Mouse (Mus musculus) limb, embryonic 11.5 days (tissue): ENCODE results near the gene Ehbp1. TPM values are rescaled to one million over a fixed set of nuclear protein-coding genes. Genes with fewer than 3 reads are reported as not detected.

Experiments
- ATAC-seq: fragments of 200-750 bp; cut with Nextera tagmentation; 2 replicates; pipeline ENCODE4 v1.8.0; 2017; ENCODE audit warnings: low read depth; ENCODE audit not compliant: insufficient number of reproducible peaks, low FRiP score, low TSS enrichment
- DNase-seq: peaks from one replicate; pipeline ENCODE4 v3.0.0-alpha.2; 2015; ENCODE audit warnings: low spot score
- H3K27ac ChIP-seq: fragments of 300-500 bp; sonication (generic); replicated peaks from 2 replicates; pipeline ENCODE4 v1.5.1; 2014; ENCODE audit warnings: low read depth, mild to moderate bottlenecking, low read length
- H3K27me3 ChIP-seq: fragments of 300-500 bp; sonication (generic); 2 replicates; pipeline ENCODE4 v1.6.1; 2014; ENCODE audit warnings: mild to moderate bottlenecking, low read length, mixed read lengths; ENCODE audit not compliant: control insufficient read depth, insufficient read depth
- H3K36me3 ChIP-seq: fragments of 300-500 bp; sonication (generic); 2 replicates; pipeline ENCODE4 v1.6.1; 2014; ENCODE audit warnings: mild to moderate bottlenecking, low read length, moderate library complexity, mixed read lengths; ENCODE audit not compliant: control insufficient read depth, insufficient read depth
- H3K4me1 ChIP-seq: fragments of 300-500 bp; sonication (generic); 2 replicates; pipeline ENCODE4 v1.6.1; 2014; ENCODE audit warnings: low read length, mixed read lengths; ENCODE audit not compliant: control insufficient read depth, insufficient read depth
- H3K4me2 ChIP-seq: fragments of 300-500 bp; sonication (generic); 2 replicates; pipeline ENCODE4 v1.6.1; 2014; ENCODE audit warnings: low read depth, mild to moderate bottlenecking, moderate library complexity; ENCODE audit not compliant: severe bottlenecking
- H3K4me3 ChIP-seq: fragments of 300-500 bp; sonication (generic); 2 replicates; pipeline ENCODE4 v1.5.1; 2014; ENCODE audit warnings: low read depth, low read length
- H3K9ac ChIP-seq: fragments of 300-500 bp; sonication (generic); 2 replicates; pipeline ENCODE4 v1.6.1; 2014; ENCODE audit warnings: mild to moderate bottlenecking, low read length
- H3K9me3 ChIP-seq: fragments of 300-500 bp; sonication (generic); 2 replicates; pipeline ENCODE4 v1.6.1; 2016; ENCODE audit warnings: low read length; ENCODE audit not compliant: control insufficient read depth
- WGBS: fragments of 180-500 bp; shearing (Covaris S2); extraction: QIAGEN DNeasy Blood & Tissue Kit; methylation state at CpG from one replicate; pipeline ENCODE4 v1.1.7; 2014; 5-methylcytosine and 5-hydroxymethylcytosine counted together
- polyA plus RNA-seq: library from polyadenylated mRNA; unstranded; fragments of >200 nt; fragmentation: Nextera tagmentation; extraction: Ambion mirVana; gene quantifications from 2 replicates; pipeline ENCODE4 v1.2.1, GENCODE M21; 2014

Ehbp1 gene
- polyA plus RNA-seq, 1 experiment from 2014 or later = 8.4 TPM

GRCm38 (mm10) chr11:21997561-21998140 is 344.4 kb downstream of the Ehbp1 start:
- under 1% methylated on average over 20 of the region's 20 CpGs for WGBS
- Histone ChIP-seq H3K27me3 (peaks cover 79% of the 10 kb centered on the region), H3K27ac (no peak overlapping the region), H3K9ac (no peak overlapping the region), H3K4me1 (peaks cover 9% of the 10 kb centered on the region), H3K4me2 (0 out of 2 replicates have a peak overlapping the region, but pooled peaks have one; percentile 24), H3K4me3 (no peak overlapping the region), H3K36me3 (no peaks in the 10 kb centered on the region), H3K9me3 (peaks cover 3% of the 10 kb centered on the region; the same call in 1 of the 2 replicates)
- ATAC-seq = no peak
- DNase-seq = no peak

GRCm38 (mm10) chr11:21996661-21997560 is 345.2 kb downstream of the Ehbp1 start:
- H3K9me3 ChIP-seq = peaks cover 3% of the 10 kb centered on the region; the same call in 1 of the 2 replicates
- WGBS = under 1% methylated on average over 63 of the region's 63 CpGs

GRCm38 (mm10) chr11:21996325-21996647 is 345.8 kb downstream of the Ehbp1 start:
- H3K4me3 ChIP-seq = peak overlapping the region; percentile 24
- no peak for DNase-seq
- WGBS = 2% methylated on average over 13 of the region's 13 CpGs
- H3K27ac ChIP-seq = no peak overlapping the region
- peaks cover 78% of the 10 kb centered on the region for H3K27me3 ChIP-seq
- H3K9ac ChIP-seq = no peak overlapping the region
- ATAC-seq = no peak
- peaks cover 3% of the 10 kb centered on the region; the same call in 1 of the 2 replicates for H3K9me3 ChIP-seq
- peak overlapping the region; percentile 24 for H3K4me2 ChIP-seq
- H3K36me3 ChIP-seq = no peaks in the 10 kb centered on the region
- peaks cover 9% of the 10 kb centered on the region for H3K4me1 ChIP-seq

More at GRCm38 (mm10) chr11:21996661-21997560, 345.2 kb downstream of the Ehbp1 start:
- Histone ChIP-seq H3K27me3 (peaks cover 79% of the 10 kb centered on the region), H3K4me3 (peak overlapping the region; percentile 24), H3K36me3 (no peaks in the 10 kb centered on the region), H3K4me1 (peaks cover 9% of the 10 kb centered on the region), H3K27ac (no peak overlapping the region), H3K4me2 (peak overlapping the region; percentile 24), H3K9ac (no peak overlapping the region)
- DNase-seq (peak; percentile 74), ATAC-seq (no peak)

GRCm38 (mm10) chr11:21995534-21996324 is 346.4 kb downstream of the Ehbp1 start:
- no peak overlapping the region for H3K27ac ChIP-seq
- H3K27me3 ChIP-seq = peaks cover 72% of the 10 kb centered on the region
- DNase-seq (peak; percentile 68), ATAC-seq (no peak)
- no peak overlapping the region for H3K4me3 ChIP-seq
- H3K9ac ChIP-seq = no peak overlapping the region
- H3K36me3 ChIP-seq = no peaks in the 10 kb centered on the region
- peaks cover 3% of the 10 kb centered on the region; the same call in 1 of the 2 replicates for H3K9me3 ChIP-seq
- H3K4me2 ChIP-seq = no peak overlapping the region
- 2% methylated on average over 27 of the region's 27 CpGs for WGBS
- H3K4me1 ChIP-seq = peaks cover 5% of the 10 kb centered on the region

- DNase-seq = peak; percentile 59
- Histone ChIP-seq H3K9me3 (peaks cover 3% of the 10 kb centered on the region; the same call in 1 of the 2 replicates), H3K4me2 (no peak overlapping the region), H3K4me3 (no peak overlapping the region), H3K36me3 (no peaks in the 10 kb centered on the region), H3K27me3 (peaks cover 66% of the 10 kb centered on the region), H3K4me1 (peaks cover 3% of the 10 kb centered on the region; the same call in 1 of the 2 replicates), H3K27ac (no peak overlapping the region), H3K9ac (no peak overlapping the region)
- WGBS = 1% methylated on average over 34 of the region's 34 CpGs
- no peak for ATAC-seq
These were observed 347.4 kb downstream of the Ehbp1 start for GRCm38 (mm10) chr11:21994377-21995370.

GRCm38 (mm10) chr11:21993597-21994376 is 348.3 kb downstream of the Ehbp1 start:
- Histone ChIP-seq H3K27ac (no peak overlapping the region), H3K9me3 (peaks cover 3% of the 10 kb centered on the region; the same call in 1 of the 2 replicates), H3K9ac (no peak overlapping the region), H3K4me3 (no peak overlapping the region), H3K36me3 (no peaks in the 10 kb centered on the region), H3K27me3 (peaks cover 62% of the 10 kb centered on the region), H3K4me2 (no peak overlapping the region), H3K4me1 (peaks cover 3% of the 10 kb centered on the region; the same call in 1 of the 2 replicates)
- DNase-seq = peak; percentile 76
- no peak for ATAC-seq
- WGBS = 1% methylated on average over 45 of the region's 47 CpGs
